Mouse (Mus musculus) hematopoietic stem cell, adult 5-6 weeks (primary cell): Measurements from ENCODE around the gene Olfr1185-ps1. TPM values are rescaled to one million over a fixed set of nuclear protein-coding genes. Genes with fewer than 3 reads are reported as not detected.
"Not testable (repeated sequence)": the region's sequence is repeated elsewhere in the genome, so short reads cannot be mapped to it uniquely, and the experiment has no call there.

Experiments
- ATAC-seq, 2 experiments: fragments of 125-278 bp in 1 of 2; replicated peaks in 1 of 2; 2 replicates each; pipeline ENCODE4 v1.8.0; 2016 to 2017; ENCODE audit warnings: inconsistent platforms in 2 of 2, mild to moderate bottlenecking in 2 of 2, moderate number of reproducible peaks in 2 of 2, low read depth in 1 of 2, moderate TSS enrichment in 1 of 2; ENCODE audit not compliant: low FRiP score in 2 of 2, poor library complexity in 2 of 2, severe bottlenecking in 2 of 2, insufficient read depth in 1 of 2, low TSS enrichment in 1 of 2
- total RNA-seq: library from RNA; stranded (forward); fragments of 172-1452, 232-1000 nt; gene quantifications from 2 replicates; pipeline ENCODE4 v1.2.3, GENCODE M21; 2017

The Olfr1185-ps1 gene
- total RNA-seq: not detected in 2 replicates

- no peak for ATAC-seq
These were observed at the start of gene Olfr1185-ps1 for GRCm38 (mm10) chr2:88493020-88493419. Gene Olfr1185-ps1, plus strand, starts transcription at chr2:88493320.

DNA sequence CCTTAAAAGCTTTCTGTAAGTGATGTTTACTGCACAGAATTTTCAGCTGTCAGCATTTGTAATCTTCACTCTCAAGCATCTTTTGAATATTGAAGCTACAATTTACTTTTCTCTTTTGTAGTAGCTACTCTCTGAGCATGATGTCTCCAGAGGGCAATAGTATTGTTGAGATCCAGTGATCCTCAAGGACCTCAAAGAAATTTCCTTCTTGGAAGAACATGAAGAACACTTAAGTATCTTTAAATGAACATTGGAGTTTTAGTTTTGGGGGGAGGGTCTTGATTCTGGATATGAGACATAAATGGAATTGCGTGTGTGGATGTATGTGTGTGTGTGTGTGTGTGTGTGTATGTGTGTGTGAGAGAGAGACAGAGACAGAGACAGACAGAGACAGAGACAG, 44.1 kb upstream of the Olfr1185-ps1 start, which contains the start of gene Gm13757:
TSS of gene Gm13757 (minus strand) at position 101 of the 400 bp plus-strand sequence.
- no peak for ATAC-seq

- ATAC-seq: not testable (repeated sequence)
These were observed 38.6 kb upstream of the Olfr1185-ps1 start, which contains the start of gene Olfr1183 for GRCm38 (mm10) chr2:88454567-88454966. Gene Olfr1183, plus strand, starts transcription at chr2:88454867.

DNA sequence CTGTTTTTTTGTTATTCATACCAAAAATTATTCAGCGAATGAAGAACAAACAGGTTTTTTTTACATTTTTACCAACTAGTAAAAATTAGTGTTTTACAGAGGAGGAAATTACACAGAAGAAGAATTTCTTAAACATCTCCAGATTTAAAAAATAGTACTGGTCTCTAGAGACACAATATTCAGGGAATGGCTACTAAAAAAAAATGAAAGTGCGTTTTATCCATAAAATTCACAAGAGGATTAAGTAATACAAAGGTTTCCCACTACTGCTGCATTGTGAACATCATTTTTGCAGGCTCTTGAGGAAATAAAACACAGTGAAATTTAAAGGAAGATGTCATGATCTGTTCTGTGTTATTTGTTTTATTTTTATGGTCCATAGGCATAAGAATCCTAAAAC, 9.8 kb upstream of the Olfr1185-ps1 start, which contains the start of gene Olfr1184:
TSS of gene Olfr1184 (plus strand) at position 301 of the 400 bp plus-strand sequence.
- no peak for ATAC-seq

- no peak for ATAC-seq
These were observed 25.1 kb downstream of the Olfr1185-ps1 start, which contains the start of gene Olfr1186 for GRCm38 (mm10) chr2:88518251-88518650. Gene Olfr1186, plus strand, starts transcription at chr2:88518551.

DNA sequence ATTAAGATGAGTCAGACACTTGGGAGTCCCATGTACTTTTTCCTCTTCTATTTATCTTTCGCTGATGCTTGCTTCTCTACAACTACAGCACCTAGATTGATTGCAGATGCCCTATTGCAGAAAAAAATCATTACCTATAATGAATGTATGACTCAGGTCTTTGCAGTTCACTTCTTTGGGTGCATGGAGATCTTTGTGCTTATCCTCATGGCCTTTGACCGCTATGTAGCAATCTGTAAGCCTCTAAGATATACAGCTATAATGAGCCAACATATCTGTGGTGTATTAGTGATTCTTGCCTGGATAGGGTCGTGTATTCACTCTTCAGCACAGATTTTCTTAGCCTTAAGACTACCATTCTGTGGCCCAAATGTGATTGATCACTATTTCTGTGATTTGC, 32.6 kb downstream of the Olfr1185-ps1 start:
- ATAC-seq: no peak

Other genes starting within 250 kb of the Olfr1185-ps1 start
- gene Olfr1173, start 213.4 kb upstream of the Olfr1185-ps1 start, total RNA-seq: not detected in 2 replicates
- gene Olfr1174-ps, start 178.2 kb upstream of the Olfr1185-ps1 start, total RNA-seq: not detected in 2 replicates
- gene Olfr1175-ps, start 166.1 kb upstream of the Olfr1185-ps1 start, total RNA-seq: not detected in 2 replicates
- not detected in 2 replicates for gene Olfr1176, start 156.6 kb upstream of the Olfr1185-ps1 start, total RNA-seq
- not detected in 2 replicates for gene Olfr1177-ps, start 146.8 kb upstream of the Olfr1185-ps1 start, total RNA-seq
- gene Olfr1178, start 106.3 kb upstream of the Olfr1185-ps1 start, total RNA-seq: not detected in 2 replicates
- gene Olfr1179, start 86.9 kb upstream of the Olfr1185-ps1 start, total RNA-seq: not detected in 2 replicates
- gene Olfr1180, start 74.2 kb upstream of the Olfr1185-ps1 start, total RNA-seq: not detected in 2 replicates
- gene Olfr1181, start 67.1 kb upstream of the Olfr1185-ps1 start, total RNA-seq: not detected in 2 replicates
- gene Gm13757, start 44.2 kb upstream of the Olfr1185-ps1 start, total RNA-seq: not detected in 2 replicates
- gene Olfr1183, start 38.5 kb upstream of the Olfr1185-ps1 start, total RNA-seq: not detected in 2 replicates
- gene Olfr1184, start 9.7 kb upstream of the Olfr1185-ps1 start, total RNA-seq: not detected in 2 replicates
- not detected in 2 replicates for gene Olfr1186, start 25.2 kb downstream of the Olfr1185-ps1 start, total RNA-seq
- gene Olfr1188, start 63.6 kb downstream of the Olfr1185-ps1 start, total RNA-seq: not detected in 2 replicates
- gene Olfr1189, start 93.1 kb downstream of the Olfr1185-ps1 start, total RNA-seq: not detected in 2 replicates
- gene Olfr1191-ps1, start 147.2 kb downstream of the Olfr1185-ps1 start, total RNA-seq: not detected in 2 replicates
- not detected in 2 replicates for gene Olfr1192-ps1, start 155.2 kb downstream of the Olfr1185-ps1 start, total RNA-seq
- not detected in 2 replicates for gene Olfr1193, start 182.3 kb downstream of the Olfr1185-ps1 start, total RNA-seq
- not detected in 2 replicates for gene Olfr1195, start 195.9 kb downstream of the Olfr1185-ps1 start, total RNA-seq
- gene Olfr1196, start 211.3 kb downstream of the Olfr1185-ps1 start, total RNA-seq: not detected in 2 replicates
- not detected in 2 replicates for gene Olfr1197, start 239.0 kb downstream of the Olfr1185-ps1 start, total RNA-seq